Mouse (Mus musculus) heart, embryonic 14.5 days (tissue): ENCODE results near the gene Ddx43. TPM values are rescaled to one million over a fixed set of nuclear protein-coding genes. Genes with fewer than 3 reads are reported as not detected.

Experiments
- ATAC-seq: fragments of 200-750 bp; cut with Nextera tagmentation; 2 replicates; pipeline ENCODE4 v1.8.0; 2017; ENCODE audit warnings: low read depth, moderate TSS enrichment; ENCODE audit not compliant: insufficient number of reproducible peaks, insufficient read depth, low FRiP score
- H3K27ac ChIP-seq, 2 experiments: fragments of 200-500 bp in 1 of 2; fragments of 300-500 bp in 1 of 2; sonication (generic) in 1 of 2; replicated peaks in 1 of 2; 2 replicates each; pipeline ENCODE4 v1.5.1; 2012 to 2014; ENCODE audit warnings: low read depth in 2 of 2, low read length in 2 of 2, control low read depth in 1 of 2, mild to moderate bottlenecking in 1 of 2, mixed read lengths in 1 of 2; ENCODE audit not compliant: control insufficient read depth in 1 of 2, insufficient read depth in 1 of 2
- H3K27me3 ChIP-seq: fragments of 300-500 bp; sonication (generic); 2 replicates; pipeline ENCODE4 v1.6.1; 2014; ENCODE audit warnings: mild to moderate bottlenecking, low read length, control low read depth; ENCODE audit not compliant: control insufficient read depth, insufficient read depth
- H3K36me3 ChIP-seq: fragments of 300-500 bp; sonication (generic); 2 replicates; pipeline ENCODE4 v1.6.1; 2014; ENCODE audit warnings: mild to moderate bottlenecking, control low read depth, low read length, mixed read lengths; ENCODE audit not compliant: control insufficient read depth, insufficient read depth
- H3K4me1 ChIP-seq, 2 experiments: fragments of 200-500 bp in 1 of 2; fragments of 300-500 bp in 1 of 2; sonication (generic) in 1 of 2; 2 replicates each; pipeline ENCODE4 v1.6.1; 2012 to 2014; ENCODE audit warnings: low read length in 2 of 2, control low read depth in 1 of 2, mixed read lengths in 1 of 2; ENCODE audit not compliant: control insufficient read depth in 2 of 2, insufficient read depth in 2 of 2
- H3K4me2 ChIP-seq: fragments of 300-500 bp; sonication (generic); 2 replicates; pipeline ENCODE4 v1.6.1; 2014; ENCODE audit warnings: mild to moderate bottlenecking, low read length
- H3K4me3 ChIP-seq, 2 experiments: fragments of 200-500 bp in 1 of 2; fragments of 300-500 bp in 1 of 2; sonication (generic) in 1 of 2; 2 replicates each; pipeline ENCODE4 v1.5.1; 2012 to 2014; ENCODE audit warnings: low read length in 2 of 2, mild to moderate bottlenecking in 2 of 2, control low read depth in 1 of 2, low read depth in 1 of 2, moderate library complexity in 1 of 2; ENCODE audit not compliant: control insufficient read depth in 1 of 2, insufficient read depth in 1 of 2
- H3K9ac ChIP-seq: fragments of 300-500 bp; sonication (generic); 2 replicates; pipeline ENCODE4 v1.6.1; 2014; ENCODE audit warnings: mild to moderate bottlenecking, low read length
- H3K9me3 ChIP-seq: fragments of 300-500 bp; sonication (generic); 2 replicates; pipeline ENCODE4 v1.6.1; 2016; ENCODE audit warnings: low read length, control low read depth; ENCODE audit not compliant: control insufficient read depth
- WGBS: fragments of 180-500 bp; shearing (Covaris S2); extraction: QIAGEN DNeasy Blood & Tissue Kit; methylation state at CpG from one replicate; pipeline ENCODE4 v1.1.7; 2014; 5-methylcytosine and 5-hydroxymethylcytosine counted together
- polyA plus RNA-seq: library from polyadenylated mRNA; unstranded; fragments of >200 nt; fragmentation: Nextera tagmentation; extraction: Ambion mirVana; gene quantifications from 2 replicates; pipeline ENCODE4 v1.2.1, GENCODE M21; 2014

Ddx43 gene
- polyA plus RNA-seq, 1 experiment from 2014 or later: 0.08 TPM

- 64% methylated on average over 1 of the region's 1 CpGs for WGBS
- peaks cover 7 to 9% of the 10 kb centered on the region in 2 experiments; a peak in 2 of 4 replicates for H3K4me1 ChIP-seq
- no peak for ATAC-seq
- H3K9ac ChIP-seq: no peak overlapping the region
- H3K27me3 ChIP-seq: no peaks in the 10 kb centered on the region
- no peak overlapping the region for H3K27ac ChIP-seq
- H3K9me3 ChIP-seq: no peaks in the 10 kb centered on the region
- H3K4me2 ChIP-seq: no peak overlapping the region
- no peaks in the 10 kb centered on the region for H3K36me3 ChIP-seq
- no peak overlapping the region for H3K4me3 ChIP-seq
These were observed 20.6 kb upstream of the Ddx43 start for GRCm38 (mm10) chr9:78374885-78375389.

- H3K9me3 ChIP-seq: no peaks in the 10 kb centered on the region
- H3K27me3 ChIP-seq: no peaks in the 10 kb centered on the region
- ATAC-seq: no peak
- peaks cover 7 to 9% of the 10 kb centered on the region in 2 experiments; a peak in 2 of 4 replicates for H3K4me1 ChIP-seq
- no peak overlapping the region for H3K27ac ChIP-seq
- H3K4me2 ChIP-seq: no peak overlapping the region
- H3K36me3 ChIP-seq: no peaks in the 10 kb centered on the region
- 79% methylated on average over 4 of the region's 4 CpGs for WGBS
- H3K9ac ChIP-seq: no peak overlapping the region
- no peak overlapping the region for H3K4me3 ChIP-seq
These were observed 20.1 kb upstream of the Ddx43 start for GRCm38 (mm10) chr9:78375486-78375885.

- H3K4me1 ChIP-seq: peaks cover 7 to 9% of the 10 kb centered on the region in 2 experiments; a peak in 2 of 4 replicates
- no peak for ATAC-seq
- H3K4me3 ChIP-seq: peak overlapping the region in 1 of 2 experiments; percentile 28; a peak in 1 of 4 replicates
- no peak overlapping the region for H3K9ac ChIP-seq
- H3K27me3 ChIP-seq: no peaks in the 10 kb centered on the region
- WGBS: 49% methylated on average over 8 of the region's 8 CpGs
- peak overlapping the region; percentile 65 for H3K4me2 ChIP-seq
- H3K27ac ChIP-seq: no peak overlapping the region
- H3K9me3 ChIP-seq: no peaks in the 10 kb centered on the region
- no peaks in the 10 kb centered on the region for H3K36me3 ChIP-seq
These were observed 18.0 kb upstream of the Ddx43 start for GRCm38 (mm10) chr9:78377546-78377945.

- H3K36me3 ChIP-seq: no peaks in the 10 kb centered on the region
- H3K4me2 ChIP-seq: peak within 1 kb of the TSS; percentile 65
- H3K9ac ChIP-seq: peak within 1 kb of the TSS; percentile 4; the same call in 1 of the 2 replicates
- H3K4me1 ChIP-seq: peaks cover 4 to 6% of the 10 kb centered on the region in 2 experiments; a peak in 2 of 4 replicates
- H3K9me3 ChIP-seq: no peaks in the 10 kb centered on the region
- no peak within 1 kb of the TSS for H3K27ac ChIP-seq
- WGBS: 4% methylated on average over 23 of the region's 23 CpGs
- peak; percentile 76 for ATAC-seq
- H3K27me3 ChIP-seq: no peaks in the 10 kb centered on the region
- H3K4me3 ChIP-seq: peak within 1 kb of the TSS; percentile 22 to 28
These were observed 17.3 kb upstream of the Ddx43 start, which contains the start of gene Ooep for GRCm38 (mm10) chr9:78378113-78378785. Gene Ooep, minus strand, starts transcription at chr9:78378725.

GRCm38 (mm10) chr9:78385893-78386292, 9.7 kb upstream of the Ddx43 start:
- no peaks in the 10 kb centered on the region for H3K27me3 ChIP-seq
- H3K4me2 ChIP-seq: no peak overlapping the region
- H3K4me1 ChIP-seq: peaks cover 0 to 2% of the 10 kb centered on the region in 2 experiments; a peak in 1 of 4 replicates
- no peaks in the 10 kb centered on the region for H3K36me3 ChIP-seq
- WGBS: 50% methylated on average over 3 of the region's 3 CpGs
- no peak for ATAC-seq
- no peaks in the 10 kb centered on the region for H3K9me3 ChIP-seq
- no peak overlapping the region for H3K27ac ChIP-seq
- H3K9ac ChIP-seq: no peak overlapping the region
- no peak overlapping the region for H3K4me3 ChIP-seq

- Histone ChIP-seq H3K4me3 (no peak overlapping the region), H3K9ac (no peak overlapping the region), H3K27me3 (no peaks in the 10 kb centered on the region), H3K27ac (no peak overlapping the region), H3K9me3 (no peaks in the 10 kb centered on the region), H3K4me1 (peaks cover 0 to 2% of the 10 kb centered on the region in 2 experiments; a peak in 1 of 4 replicates), H3K4me2 (no peak overlapping the region), H3K36me3 (no peaks in the 10 kb centered on the region)
- no peak for ATAC-seq
- WGBS: 81% methylated on average over 7 of the region's 7 CpGs
These were observed 8.6 kb upstream of the Ddx43 start for GRCm38 (mm10) chr9:78386947-78387346.

GRCm38 (mm10) chr9:78389981-78390380, 5.6 kb upstream of the Ddx43 start:
- no peaks in the 10 kb centered on the region for H3K9me3 ChIP-seq
- ATAC-seq: no peak
- H3K27ac ChIP-seq: no peak overlapping the region
- no peak overlapping the region for H3K4me3 ChIP-seq
- H3K9ac ChIP-seq: no peak overlapping the region
- peaks cover 25% of the 10 kb centered on the region for H3K27me3 ChIP-seq
- no peaks in the 10 kb centered on the region for H3K36me3 ChIP-seq
- no peak overlapping the region for H3K4me2 ChIP-seq
- WGBS: 31% methylated on average over 5 of the region's 5 CpGs
- peaks cover 0 to 2% of the 10 kb centered on the region in 2 experiments; a peak in 1 of 4 replicates for H3K4me1 ChIP-seq
